Mouse (Mus musculus) myocyte (in vitro differentiated cells): ENCODE data around the gene Epb41l2.

ENCODE experiments used
- E2F4 ChIP-seq: IDR thresholded peaks from one replicate; pipeline ENCODE4 v1.6.1; 2011; ENCODE audit warnings: mild to moderate bottlenecking, control low read depth, moderate library complexity; ENCODE audit not compliant: insufficient read depth
- POLR2A ChIP-seq: IDR thresholded peaks from one replicate; pipeline ENCODE4 v1.6.1; 2011; ENCODE audit warnings: low read depth, mild to moderate bottlenecking, control low read depth, moderate library complexity; ENCODE audit not compliant: insufficient read length
- POLR2AphosphoS2 ChIP-seq: IDR thresholded peaks from one replicate; pipeline ENCODE4 v1.6.1; 2011; ENCODE audit warnings: low read depth, control low read depth; ENCODE audit not compliant: insufficient read length
- SRF ChIP-seq: IDR thresholded peaks from one replicate; pipeline ENCODE4 v1.6.1; 2011; ENCODE audit warnings: low read depth; ENCODE audit not compliant: control insufficient read depth, insufficient read length
- TCF12 ChIP-seq: IDR thresholded peaks from one replicate; pipeline ENCODE4 v1.6.1; 2011; ENCODE audit warnings: mild to moderate bottlenecking, control low read depth; ENCODE audit not compliant: poor library complexity, insufficient read depth, severe bottlenecking

- TF ChIP-seq POLR2A (no peak), E2F4 (no peak), POLR2AphosphoS2 (no peak), SRF (no peak), TCF12 (no peak)
Observed at GRCm38 (mm10) chr10:25405551-25405950, 46.0 kb downstream of the Epb41l2 start.
